Mouse (Mus musculus): ENCODE data around the gene Cgref1. TPM values are rescaled to one million over a fixed set of nuclear protein-coding genes. Genes with fewer than 3 reads are reported as not detected.

Cgref1 gene
- polyA plus RNA-seq, 1 experiment from 2014 or later: 8.5 TPM

DNA sequence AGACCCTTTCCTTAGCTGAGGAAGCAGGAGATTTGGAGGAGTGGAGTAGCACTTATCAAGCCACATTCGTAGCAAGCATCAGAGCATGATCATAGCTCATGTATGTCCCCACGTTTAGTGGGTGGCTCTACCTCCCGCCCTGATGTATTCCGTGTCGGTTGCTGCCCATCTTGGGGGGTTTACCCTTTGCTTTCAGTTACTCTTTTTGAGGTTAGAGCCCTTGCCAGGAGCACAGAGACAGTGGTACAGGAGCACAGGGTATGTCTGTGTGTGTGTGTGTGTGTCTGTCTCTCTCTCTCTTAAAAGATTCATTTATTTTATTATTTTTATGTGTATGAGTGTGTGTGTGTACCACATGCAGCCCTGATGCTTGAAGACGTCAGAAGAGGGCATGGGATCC, 22.3 kb downstream of the Cgref1 start:
- ATAC-seq (ENCODE audit: low FRiP score): no peak

DNA sequence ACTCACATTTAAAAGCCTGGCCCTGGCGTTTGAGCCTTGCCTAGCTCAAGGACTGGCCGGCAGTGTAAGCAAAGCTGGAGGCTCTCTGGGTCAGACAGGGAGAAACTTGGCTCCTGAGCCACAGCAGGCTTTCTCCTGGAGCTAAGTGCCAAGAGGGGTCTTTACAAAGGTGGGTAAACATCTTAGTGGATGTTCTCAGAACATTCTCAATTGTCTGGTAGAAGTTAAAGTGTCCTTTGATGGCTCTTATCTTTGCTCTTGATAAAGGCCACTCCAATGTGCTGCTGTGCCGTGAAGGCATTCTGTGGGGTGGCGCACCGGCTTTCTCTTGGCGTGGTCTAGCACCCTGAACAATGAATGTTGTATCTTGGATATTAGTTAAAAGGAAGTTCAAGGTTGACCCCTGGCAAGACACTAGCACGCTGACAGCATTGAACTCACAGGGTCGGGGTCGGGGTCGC, 22.8 kb downstream of the Cgref1 start:
- H3K9me3 ChIP-seq (ENCODE audit: control insufficient read depth, low read length): no peaks in the 10 kb centered on the region
- no peak overlapping the region for H3K27ac ChIP-seq (ENCODE audit: low read depth, low read length)
- H3K36me3 ChIP-seq (ENCODE audit: control insufficient read depth, insufficient read depth, low read length): no peaks in the 10 kb centered on the region; the same call in 1 of the 2 replicates
- peak overlapping the region; percentile 86; the same call in 1 of the 2 replicates for H3K4me2 ChIP-seq
- H3K4me3 ChIP-seq (ENCODE audit: low read depth, low read length): no peak overlapping the region
- no peaks in the 10 kb centered on the region; the same call in 1 of the 2 replicates for H3K27me3 ChIP-seq (ENCODE audit: control insufficient read depth, insufficient read depth, low read length)
- ATAC-seq (ENCODE audit: low FRiP score) (no peak), DNase-seq (ENCODE audit: low spot score, missing footprints) (no peak)
- 73% methylated on average over 10 of the region's 10 CpGs for WGBS
- no peak overlapping the region for H3K9ac ChIP-seq (ENCODE audit: low read length)
- H3K4me1 ChIP-seq (ENCODE audit: control insufficient read depth, insufficient read depth, low read length): peaks cover 10% of the 10 kb centered on the region

More for the DNA sequence above, 22.3 kb downstream of the Cgref1 start:
- Histone ChIP-seq H3K9me3 (ENCODE audit: control insufficient read depth, low read length) (no peaks in the 10 kb centered on the region), H3K27ac (ENCODE audit: low read depth, low read length) (no peak overlapping the region), H3K4me1 (ENCODE audit: control insufficient read depth, insufficient read depth, low read length) (peaks cover 10% of the 10 kb centered on the region), H3K27me3 (ENCODE audit: control insufficient read depth, insufficient read depth, low read length) (no peaks in the 10 kb centered on the region; the same call in 1 of the 2 replicates), H3K36me3 (ENCODE audit: control insufficient read depth, insufficient read depth, low read length) (no peaks in the 10 kb centered on the region; the same call in 1 of the 2 replicates), H3K9ac (ENCODE audit: low read length) (no peak overlapping the region), H3K4me2 (no peak overlapping the region), H3K4me3 (ENCODE audit: low read depth, low read length) (no peak overlapping the region)
- no peak for DNase-seq (ENCODE audit: low spot score, missing footprints)
- 92% methylated on average over 6 of the region's 6 CpGs for WGBS

DNA sequence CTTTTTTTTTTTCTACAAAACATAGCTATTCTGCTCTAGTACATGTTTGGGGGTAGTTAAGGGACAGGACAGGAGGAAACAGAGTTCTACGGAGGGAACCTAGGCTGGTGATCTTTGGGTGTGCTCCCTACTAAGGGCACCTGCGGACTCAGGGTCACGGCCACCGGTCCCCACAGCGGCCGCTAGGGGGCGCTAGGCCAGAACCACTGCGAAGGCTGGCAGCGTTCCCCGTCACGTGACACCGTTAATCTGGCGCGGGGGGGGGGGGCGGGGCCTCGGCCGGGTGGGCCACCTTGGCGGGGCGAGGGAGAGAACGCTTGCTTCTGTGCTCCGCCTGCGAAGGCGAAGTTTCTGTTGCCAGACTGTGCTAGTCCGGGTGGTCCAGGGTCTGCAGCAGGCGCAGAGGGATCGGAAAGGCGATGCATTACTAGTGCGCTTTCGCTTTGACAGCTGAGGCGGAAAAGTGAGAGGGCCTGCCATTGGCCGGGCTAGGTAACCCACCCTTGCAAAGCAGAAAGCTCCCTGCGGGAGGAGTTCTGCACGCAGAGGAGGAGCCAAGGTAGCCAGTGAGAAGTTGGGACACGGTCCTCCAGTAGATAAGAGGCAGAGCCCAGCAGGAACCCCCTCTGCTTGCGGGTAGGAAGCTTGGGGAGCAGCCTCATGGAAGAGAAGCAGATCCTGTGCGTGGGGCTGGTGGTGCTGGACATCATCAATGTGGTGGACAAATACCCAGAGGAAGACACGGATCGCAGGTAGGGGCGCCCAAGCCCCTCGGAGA, 23.9 kb downstream of the Cgref1 start, which contains the start of gene Khk:
Khk (plus strand) TSS at position 176 of the 778 bp plus-strand sequence.
- DNase-seq (ENCODE audit: low spot score, missing footprints) (peak; percentile 99), ATAC-seq (ENCODE audit: low FRiP score) (peak; percentile 84)
- under 1% methylated on average over 40 of the region's 40 CpGs for WGBS
- Histone ChIP-seq H3K27ac (ENCODE audit: low read depth, low read length) (peak within 1 kb of the TSS; percentile 20; the same call in 1 of the 2 replicates), H3K9me3 (ENCODE audit: control insufficient read depth, low read length) (no peaks in the 10 kb centered on the region), H3K4me3 (ENCODE audit: low read depth, low read length) (peak within 1 kb of the TSS; percentile 48), H3K4me1 (ENCODE audit: control insufficient read depth, insufficient read depth, low read length) (peaks cover 10% of the 10 kb centered on the region), H3K36me3 (ENCODE audit: control insufficient read depth, insufficient read depth, low read length) (no peaks in the 10 kb centered on the region; the same call in 1 of the 2 replicates), H3K4me2 (peak within 1 kb of the TSS; percentile 86), H3K27me3 (ENCODE audit: control insufficient read depth, insufficient read depth, low read length) (no peaks in the 10 kb centered on the region; the same call in 1 of the 2 replicates), H3K9ac (ENCODE audit: low read length) (peak within 1 kb of the TSS; percentile 69)

DNA sequence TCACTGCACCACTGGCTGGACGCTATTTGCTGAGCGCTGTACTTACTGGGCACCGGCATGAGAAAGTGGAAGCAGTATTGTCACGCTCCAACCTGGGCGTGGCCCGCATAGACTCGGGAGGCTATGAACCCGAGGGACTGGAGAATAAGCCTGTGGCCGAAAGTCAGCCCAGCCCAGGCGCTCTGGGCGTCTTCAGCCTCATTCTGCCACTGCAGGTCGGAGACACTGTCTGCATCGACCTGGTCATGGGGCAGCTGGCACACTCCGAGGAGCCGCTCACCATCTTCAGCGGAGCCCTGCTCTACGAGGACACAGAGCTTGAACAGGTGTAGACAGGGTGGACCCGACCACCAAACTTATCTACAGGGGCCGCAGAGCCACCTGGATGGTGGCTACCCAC, 24.8 kb downstream of the Cgref1 start:
- Histone ChIP-seq H3K9ac (ENCODE audit: low read length) (no peak overlapping the region), H3K4me1 (ENCODE audit: control insufficient read depth, insufficient read depth, low read length) (peaks cover 16% of the 10 kb centered on the region), H3K27ac (ENCODE audit: low read depth, low read length) (no peak overlapping the region), H3K4me3 (ENCODE audit: low read depth, low read length) (no peak overlapping the region), H3K4me2 (no peak overlapping the region), H3K9me3 (ENCODE audit: control insufficient read depth, low read length) (no peaks in the 10 kb centered on the region), H3K36me3 (ENCODE audit: control insufficient read depth, insufficient read depth, low read length) (no peaks in the 10 kb centered on the region; the same call in 1 of the 2 replicates), H3K27me3 (ENCODE audit: control insufficient read depth, insufficient read depth, low read length) (no peaks in the 10 kb centered on the region; the same call in 1 of the 2 replicates)
- WGBS: 67% methylated on average over 19 of the region's 19 CpGs
- DNase-seq (ENCODE audit: low spot score, missing footprints): no peak
- ATAC-seq (ENCODE audit: low FRiP score): no peak; the same call in 1 of the 2 replicates

DNA sequence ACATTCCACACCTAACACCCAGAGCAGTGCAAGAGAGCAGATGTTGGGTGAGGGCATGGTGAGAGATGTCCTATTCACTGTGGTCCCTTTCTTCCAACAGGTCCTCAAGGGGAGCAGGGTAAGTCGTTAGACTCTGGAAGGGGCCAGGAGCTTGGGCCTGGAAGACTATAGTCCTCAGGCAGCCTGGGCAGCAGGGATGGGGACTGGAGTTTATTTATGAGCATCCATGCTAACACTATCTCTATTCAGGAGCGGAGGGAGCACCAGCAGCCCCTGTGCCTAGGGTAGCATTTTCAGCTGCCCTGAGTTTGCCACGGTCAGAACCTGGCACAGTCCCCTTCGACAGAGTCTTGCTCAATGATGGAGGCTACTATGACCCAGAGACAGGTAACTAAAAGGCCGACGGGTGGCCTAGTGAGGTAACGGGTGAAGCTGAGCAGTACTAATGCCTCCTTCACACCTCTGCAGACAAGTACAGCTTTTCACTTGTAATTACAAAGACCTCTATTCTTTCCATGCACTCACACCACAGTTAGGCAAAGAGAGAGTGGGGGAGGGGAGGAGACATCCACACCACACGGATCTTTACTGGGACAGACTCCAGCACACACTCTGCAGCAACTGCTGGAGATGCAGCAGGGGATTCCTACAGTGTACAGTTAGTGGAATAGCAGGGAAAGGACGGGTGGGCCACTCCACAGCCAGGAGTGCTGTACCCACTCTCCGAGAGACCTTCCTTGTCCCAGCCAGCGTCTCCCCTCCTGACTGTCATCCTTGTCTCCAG, 25.4 kb downstream of the Cgref1 start:
- no peak overlapping the region for H3K27ac ChIP-seq (ENCODE audit: low read depth, low read length)
- no peaks in the 10 kb centered on the region; the same call in 1 of the 2 replicates for H3K27me3 ChIP-seq (ENCODE audit: control insufficient read depth, insufficient read depth, low read length)
- no peak for DNase-seq (ENCODE audit: low spot score, missing footprints)
- no peak overlapping the region for H3K4me2 ChIP-seq
- no peak overlapping the region for H3K4me3 ChIP-seq (ENCODE audit: low read depth, low read length)
- H3K9ac ChIP-seq (ENCODE audit: low read length): no peak overlapping the region
- no peaks in the 10 kb centered on the region; the same call in 1 of the 2 replicates for H3K36me3 ChIP-seq (ENCODE audit: control insufficient read depth, insufficient read depth, low read length)
- no peak for ATAC-seq (ENCODE audit: low FRiP score)
- H3K9me3 ChIP-seq (ENCODE audit: control insufficient read depth, low read length): no peaks in the 10 kb centered on the region
- WGBS: 72% methylated on average over 11 of the region's 11 CpGs
- peaks cover 19% of the 10 kb centered on the region for H3K4me1 ChIP-seq (ENCODE audit: control insufficient read depth, insufficient read depth, low read length)

DNA sequence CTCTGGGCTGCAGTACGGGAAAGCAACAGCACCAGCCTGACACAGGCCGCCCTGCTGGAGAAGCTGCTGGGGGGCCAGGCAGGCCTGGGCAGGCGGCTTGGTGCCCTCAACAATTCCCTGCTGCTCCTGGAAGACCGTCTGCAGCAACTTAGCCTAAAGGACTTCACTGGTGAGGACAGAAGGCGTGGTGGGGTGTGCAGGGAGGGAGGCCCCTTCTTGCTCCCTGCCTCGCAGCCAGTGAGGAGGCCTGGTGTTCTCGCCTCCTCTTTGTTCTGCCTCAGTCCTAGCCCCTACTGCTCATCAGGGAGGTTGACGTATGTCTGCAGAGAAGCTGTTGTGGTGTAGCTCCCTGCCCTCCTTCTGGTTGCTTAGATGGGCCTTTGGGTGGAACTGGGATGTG, 26.7 kb downstream of the Cgref1 start:
- no peak for ATAC-seq (ENCODE audit: low FRiP score)
- Histone ChIP-seq H3K9ac (ENCODE audit: low read length) (no peak overlapping the region), H3K27ac (ENCODE audit: low read depth, low read length) (no peak overlapping the region), H3K36me3 (ENCODE audit: control insufficient read depth, insufficient read depth, low read length) (no peaks in the 10 kb centered on the region; the same call in 1 of the 2 replicates), H3K4me1 (ENCODE audit: control insufficient read depth, insufficient read depth, low read length) (peaks cover 21% of the 10 kb centered on the region), H3K27me3 (ENCODE audit: control insufficient read depth, insufficient read depth, low read length) (no peaks in the 10 kb centered on the region; the same call in 1 of the 2 replicates), H3K4me3 (ENCODE audit: low read depth, low read length) (no peak overlapping the region), H3K4me2 (no peak overlapping the region), H3K9me3 (ENCODE audit: control insufficient read depth, low read length) (no peaks in the 10 kb centered on the region)
- no peak for DNase-seq (ENCODE audit: low spot score, missing footprints)
- WGBS: 69% methylated on average over 8 of the region's 8 CpGs

DNA sequence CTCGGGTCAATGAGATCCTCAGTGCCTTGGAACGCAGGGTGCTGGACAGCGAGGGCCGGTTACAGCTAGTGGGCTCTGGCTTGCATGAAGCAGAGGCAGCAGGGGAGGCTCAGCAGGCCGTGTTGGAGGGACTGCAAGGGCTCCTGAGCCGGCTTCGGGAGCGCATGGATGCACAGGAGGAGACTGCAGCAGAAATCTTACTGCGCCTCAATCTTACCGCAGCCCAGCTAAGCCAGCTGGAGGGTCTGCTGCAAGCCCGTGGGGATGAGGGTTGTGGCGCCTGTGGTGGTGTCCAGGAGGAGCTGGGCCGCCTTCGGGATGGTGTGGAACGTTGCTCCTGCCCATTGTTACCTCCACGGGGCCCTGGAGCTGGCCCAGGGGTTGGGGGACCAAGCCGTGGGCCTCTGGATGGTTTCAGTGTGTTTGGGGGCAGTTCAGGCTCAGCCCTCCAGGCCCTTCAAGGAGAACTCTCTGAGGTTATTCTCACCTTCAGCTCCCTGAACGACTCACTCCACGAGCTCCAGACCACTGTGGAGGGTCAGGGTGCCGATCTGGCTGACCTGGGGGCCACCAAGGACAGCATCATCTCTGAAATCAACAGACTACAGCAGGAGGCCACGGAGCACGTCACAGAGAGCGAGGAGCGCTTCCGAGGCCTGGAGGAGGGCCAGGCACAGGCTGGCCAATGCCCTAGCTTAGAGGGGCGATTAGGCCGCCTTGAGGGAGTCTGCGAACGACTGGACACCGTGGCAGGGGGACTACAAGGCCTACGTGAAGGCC, 27.3 kb downstream of the Cgref1 start:
- WGBS: 79% methylated on average over 31 of the region's 31 CpGs
- ATAC-seq (ENCODE audit: low FRiP score): no peak
- Histone ChIP-seq H3K27ac (ENCODE audit: low read depth, low read length) (no peak overlapping the region), H3K9me3 (ENCODE audit: control insufficient read depth, low read length) (no peaks in the 10 kb centered on the region), H3K36me3 (ENCODE audit: control insufficient read depth, insufficient read depth, low read length) (no peaks in the 10 kb centered on the region; the same call in 1 of the 2 replicates), H3K4me3 (ENCODE audit: low read depth, low read length) (no peak overlapping the region), H3K27me3 (ENCODE audit: control insufficient read depth, insufficient read depth, low read length) (no peaks in the 10 kb centered on the region; the same call in 1 of the 2 replicates), H3K4me2 (no peak overlapping the region), H3K9ac (ENCODE audit: low read length) (no peak overlapping the region), H3K4me1 (ENCODE audit: control insufficient read depth, insufficient read depth, low read length) (peaks cover 26% of the 10 kb centered on the region)
- DNase-seq (ENCODE audit: low spot score, missing footprints): no peak

DNA sequence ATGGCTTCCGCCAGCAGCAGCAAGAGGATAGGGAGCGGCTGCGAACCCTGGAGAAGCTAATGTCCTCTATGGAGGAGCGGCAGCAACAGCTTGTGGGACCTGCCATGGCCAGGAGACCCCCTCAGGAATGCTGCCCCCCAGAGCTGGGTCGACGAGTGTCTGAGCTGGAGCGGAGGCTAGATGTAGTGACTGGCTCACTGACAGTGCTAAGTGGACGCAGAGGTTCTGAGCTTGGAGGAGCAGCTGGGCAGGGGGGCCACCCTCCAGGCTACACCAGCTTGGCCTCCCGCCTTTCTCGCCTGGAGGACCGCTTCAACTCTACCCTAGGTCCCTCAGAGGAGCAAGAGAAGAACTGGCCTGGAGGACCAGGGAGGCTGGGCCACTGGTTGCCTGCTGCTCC, 28.0 kb downstream of the Cgref1 start:
- no peak overlapping the region for H3K4me2 ChIP-seq
- H3K9me3 ChIP-seq (ENCODE audit: control insufficient read depth, low read length): no peaks in the 10 kb centered on the region
- DNase-seq (ENCODE audit: low spot score, missing footprints): no peak
- 92% methylated on average over 11 of the region's 11 CpGs for WGBS
- no peak overlapping the region for H3K27ac ChIP-seq (ENCODE audit: low read depth, low read length)
- no peak for ATAC-seq (ENCODE audit: low FRiP score)
- no peak overlapping the region for H3K9ac ChIP-seq (ENCODE audit: low read length)
- H3K36me3 ChIP-seq (ENCODE audit: control insufficient read depth, insufficient read depth, low read length): no peaks in the 10 kb centered on the region; the same call in 1 of the 2 replicates
- H3K4me3 ChIP-seq (ENCODE audit: low read depth, low read length): no peak overlapping the region
- peaks cover 28% of the 10 kb centered on the region for H3K4me1 ChIP-seq (ENCODE audit: control insufficient read depth, insufficient read depth, low read length)
- no peaks in the 10 kb centered on the region; the same call in 1 of the 2 replicates for H3K27me3 ChIP-seq (ENCODE audit: control insufficient read depth, insufficient read depth, low read length)

Data from midbrain, embryonic 11.5 days (tissue).